Mouse (Mus musculus) forebrain, embryonic 12.5 days (tissue): ENCODE results near the gene Cmss1. TPM values are rescaled to one million over a fixed set of nuclear protein-coding genes. Genes with fewer than 3 reads are reported as not detected.

Experiments
- ATAC-seq: fragments of 200-750 bp; cut with Nextera tagmentation; 2 replicates; pipeline ENCODE4 v1.8.0; 2017; ENCODE audit warnings: moderate TSS enrichment; ENCODE audit not compliant: low FRiP score
- H3K27ac ChIP-seq: fragments of 300-500 bp; sonication (generic); 2 replicates; pipeline ENCODE4 v1.5.1; 2016; ENCODE audit warnings: mild to moderate bottlenecking
- H3K27me3 ChIP-seq: fragments of 300-500 bp; sonication (generic); 2 replicates; pipeline ENCODE4 v1.6.1; 2016; ENCODE audit warnings: mild to moderate bottlenecking
- H3K36me3 ChIP-seq: fragments of 300-500 bp; sonication (generic); replicated peaks from 2 replicates; pipeline ENCODE4 v1.6.1; 2016; ENCODE audit warnings: mild to moderate bottlenecking
- H3K4me1 ChIP-seq: fragments of 300-500 bp; sonication (generic); 2 replicates; pipeline ENCODE4 v1.6.1; 2016
- H3K4me2 ChIP-seq: fragments of 300-500 bp; sonication (generic); 2 replicates; pipeline ENCODE4 v1.6.1; 2016; ENCODE audit warnings: mild to moderate bottlenecking, moderate library complexity
- H3K4me3 ChIP-seq: fragments of 300-500 bp; sonication (generic); replicated peaks from 2 replicates; pipeline ENCODE4 v1.5.1; 2016; ENCODE audit warnings: mild to moderate bottlenecking
- H3K9ac ChIP-seq: fragments of 300-500 bp; sonication (generic); 2 replicates; pipeline ENCODE4 v1.6.1; 2016; ENCODE audit warnings: mild to moderate bottlenecking
- H3K9me3 ChIP-seq: fragments of 300-500 bp; sonication (generic); 2 replicates; pipeline ENCODE4 v1.6.1; 2016
- WGBS: fragments of 180-500 bp; shearing (Covaris S2); methylation state at CpG from one replicate; pipeline ENCODE4 v1.1.7; 2016; 5-methylcytosine and 5-hydroxymethylcytosine counted together
- polyA plus RNA-seq: library from polyadenylated mRNA; unstranded; fragments of >200 nt; fragmentation: Nextera tagmentation; extraction: Ambion mirVana; gene quantifications from 2 replicates; pipeline ENCODE4 v1.2.1, GENCODE M21; 2016

Gene Cmss1
- polyA plus RNA-seq, 1 experiment from 2014 or later: 48.2 TPM

DNA sequence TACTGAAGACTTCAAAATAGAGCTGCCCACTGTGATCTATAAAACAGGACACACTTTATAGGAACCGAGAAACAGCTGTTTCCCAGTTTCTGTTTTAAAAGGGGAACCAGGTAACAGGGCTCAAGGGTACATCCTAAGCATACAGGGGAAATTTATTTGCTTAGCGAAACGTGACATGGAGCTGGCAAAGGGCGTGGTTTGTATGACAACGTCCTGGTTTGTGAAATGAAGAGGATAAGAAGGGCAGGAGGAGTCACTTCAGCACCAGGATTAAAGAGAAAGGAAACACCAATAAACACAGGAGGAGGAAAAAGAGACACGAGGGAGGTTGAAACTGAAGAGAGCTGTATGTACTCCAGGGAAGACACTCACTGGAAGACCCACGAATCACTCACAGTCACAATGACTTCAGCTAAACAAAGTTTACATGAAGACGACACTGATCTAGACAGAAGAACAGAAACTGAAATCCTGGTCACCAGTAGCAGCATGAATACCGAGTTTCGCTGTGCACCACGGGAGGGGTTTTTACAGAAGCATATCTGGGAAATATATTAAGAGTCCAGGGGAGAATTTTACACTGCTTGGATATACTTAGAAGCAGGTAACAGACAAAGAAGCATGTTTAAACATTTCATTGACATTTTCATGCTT, 269.8 kb downstream of the Cmss1 start:
- Histone ChIP-seq H3K27me3 (no peaks in the 10 kb centered on the region), H3K4me3 (no peak overlapping the region), H3K36me3 (no peaks in the 10 kb centered on the region), H3K4me2 (no peak overlapping the region), H3K4me1 (no peaks in the 10 kb centered on the region), H3K9me3 (no peaks in the 10 kb centered on the region), H3K27ac (no peak overlapping the region), H3K9ac (no peak overlapping the region)
- 85% methylated on average over 11 of the region's 11 CpGs for WGBS
- no peak for ATAC-seq

DNA sequence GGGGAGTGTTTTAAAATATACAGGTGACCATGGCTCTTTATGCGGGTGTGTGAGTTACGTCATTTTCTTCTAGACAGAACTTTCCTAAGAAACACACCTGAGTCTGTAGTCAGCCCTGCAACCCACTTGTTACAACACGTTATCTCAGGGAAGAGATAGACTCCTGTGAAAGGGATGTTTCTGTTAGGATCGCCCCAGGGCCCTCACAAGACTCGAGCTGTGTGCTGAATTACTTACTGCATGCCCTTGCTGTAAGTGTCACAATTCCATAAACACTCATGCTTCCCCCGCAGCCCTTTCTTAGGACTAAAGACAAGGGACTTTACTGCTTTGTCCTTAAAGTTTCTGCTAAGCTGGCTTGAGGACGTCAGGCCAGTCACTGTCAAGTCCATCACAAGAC, 274.4 kb downstream of the Cmss1 start:
- Histone ChIP-seq H3K27ac (no peak overlapping the region), H3K4me3 (no peak overlapping the region), H3K4me2 (no peak overlapping the region), H3K9me3 (no peaks in the 10 kb centered on the region), H3K4me1 (no peaks in the 10 kb centered on the region), H3K36me3 (no peaks in the 10 kb centered on the region), H3K27me3 (no peaks in the 10 kb centered on the region), H3K9ac (no peak overlapping the region)
- ATAC-seq: no peak
- 78% methylated on average over 7 of the region's 7 CpGs for WGBS

DNA sequence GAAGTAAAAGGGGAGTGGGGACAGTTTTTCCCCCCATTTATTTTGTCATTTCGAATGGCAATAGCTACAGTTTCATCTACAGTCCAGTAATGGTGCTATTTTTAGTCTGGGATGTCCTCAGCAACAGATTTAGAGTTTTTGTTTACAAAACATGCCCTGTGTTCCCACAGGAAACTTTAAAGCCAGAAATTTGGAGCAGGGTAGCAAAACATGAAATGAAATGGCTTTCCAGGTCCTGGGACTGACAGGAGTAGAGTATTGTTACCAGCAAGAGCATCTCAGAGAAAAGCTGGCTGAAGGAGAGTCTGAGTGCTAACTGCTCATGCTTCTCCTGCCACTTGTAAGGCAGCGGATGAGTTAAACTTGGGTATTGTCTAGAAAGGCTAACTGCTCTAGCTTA, 276.6 kb downstream of the Cmss1 start:
- Histone ChIP-seq H3K27ac (no peak overlapping the region), H3K27me3 (no peaks in the 10 kb centered on the region)
- no peak for ATAC-seq

DNA sequence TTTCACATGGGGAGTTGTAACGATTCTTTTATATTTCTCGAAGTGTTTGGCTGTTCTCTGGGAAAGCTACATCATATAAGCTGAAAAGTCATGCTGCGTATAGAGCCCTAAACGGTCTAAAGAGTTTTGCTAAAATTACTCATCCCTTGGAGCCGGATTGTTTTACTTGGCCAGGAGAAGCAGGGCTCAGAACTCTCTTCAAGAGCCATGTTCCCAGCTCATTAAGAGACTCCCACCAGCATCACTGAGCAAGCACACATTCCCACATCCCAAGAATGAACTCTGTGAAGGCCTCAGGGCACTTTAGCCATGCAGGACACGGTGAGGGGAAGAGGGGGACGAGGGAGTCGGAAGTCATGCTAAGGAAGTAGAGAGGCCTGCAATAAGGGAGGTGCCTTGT, 277.6 kb downstream of the Cmss1 start:
- Histone ChIP-seq H3K36me3 (no peaks in the 10 kb centered on the region), H3K9ac (no peak overlapping the region), H3K9me3 (no peaks in the 10 kb centered on the region), H3K4me3 (no peak overlapping the region), H3K4me2 (no peak overlapping the region), H3K27me3 (no peaks in the 10 kb centered on the region), H3K4me1 (no peaks in the 10 kb centered on the region), H3K27ac (no peak overlapping the region)
- ATAC-seq: no peak
- WGBS: 89% methylated on average over 8 of the region's 8 CpGs

More for the DNA sequence above, 276.6 kb downstream of the Cmss1 start:
- no peak overlapping the region for H3K4me2 ChIP-seq
- H3K4me3 ChIP-seq: no peak overlapping the region
- no peaks in the 10 kb centered on the region for H3K9me3 ChIP-seq
- WGBS: 75% methylated on average over 2 of the region's 2 CpGs
- no peaks in the 10 kb centered on the region for H3K4me1 ChIP-seq
- H3K9ac ChIP-seq: no peak overlapping the region
- H3K36me3 ChIP-seq: no peaks in the 10 kb centered on the region

DNA sequence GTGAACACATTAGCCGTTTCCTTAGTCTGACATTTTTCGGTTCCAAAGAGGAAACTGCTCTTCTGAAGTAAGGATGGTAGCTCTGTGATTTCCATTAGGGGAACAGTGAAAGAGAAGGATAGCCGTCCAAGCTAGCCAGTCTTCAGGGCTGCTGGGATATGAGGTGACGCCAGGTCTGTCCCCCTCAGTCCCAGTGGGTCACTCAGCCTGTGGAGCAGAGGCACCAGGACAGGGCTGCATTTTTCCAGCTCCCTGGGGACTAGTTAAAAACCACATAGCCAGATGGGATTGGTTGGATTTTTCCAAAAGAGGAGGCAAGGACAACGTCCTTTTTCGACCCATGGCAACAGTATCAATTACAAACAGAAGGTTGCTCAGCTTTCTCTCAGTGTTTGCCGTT, 279.7 kb downstream of the Cmss1 start:
- no peak for ATAC-seq
- Histone ChIP-seq H3K27ac (no peak overlapping the region), H3K27me3 (no peaks in the 10 kb centered on the region), H3K4me1 (no peaks in the 10 kb centered on the region), H3K9me3 (no peaks in the 10 kb centered on the region), H3K9ac (no peak overlapping the region), H3K36me3 (no peaks in the 10 kb centered on the region), H3K4me2 (no peak overlapping the region), H3K4me3 (no peak overlapping the region)
- WGBS: 82% methylated on average over 7 of the region's 7 CpGs

DNA sequence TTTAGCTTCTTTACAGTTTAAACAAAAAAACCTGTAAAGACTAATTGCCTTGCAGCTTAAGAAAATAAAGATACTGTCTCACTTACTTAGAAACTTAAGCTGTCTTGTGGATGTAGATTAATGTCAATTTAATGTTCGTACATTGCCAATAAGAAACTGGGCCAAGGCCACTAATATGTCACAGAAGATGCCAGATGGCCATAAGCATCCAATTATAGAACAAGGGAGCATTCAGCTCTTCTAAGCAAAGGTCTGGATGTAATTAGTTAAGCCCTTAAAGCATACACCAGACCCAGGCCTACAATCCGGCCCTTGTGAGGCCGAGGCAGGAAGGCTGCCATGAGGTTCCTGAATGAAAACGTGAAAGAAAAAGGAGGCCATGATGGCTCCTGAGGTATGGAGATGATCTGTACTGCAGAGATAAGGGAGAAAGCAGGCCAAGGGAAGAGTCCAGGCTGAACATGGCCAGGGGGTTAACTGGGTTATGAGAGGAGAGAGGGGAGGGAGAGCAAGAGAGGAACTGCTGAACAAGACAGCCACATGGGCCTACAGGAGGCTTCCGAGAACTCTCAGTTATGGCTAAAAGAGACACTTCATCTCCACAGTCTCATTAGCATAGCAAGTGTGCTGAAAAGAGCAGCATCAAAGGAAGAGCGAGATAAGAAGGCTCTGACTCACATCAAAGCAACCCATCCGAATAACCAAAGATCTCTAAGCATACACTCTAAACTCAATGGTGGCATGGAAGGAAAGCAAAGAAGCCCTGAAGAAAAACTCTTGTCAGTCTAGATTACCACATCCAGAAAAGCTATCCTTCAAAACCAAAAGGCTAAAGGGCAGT, 287.2 kb downstream of the Cmss1 start:
- Histone ChIP-seq H3K4me1 (peaks cover 2% of the 10 kb centered on the region; the same call in 1 of the 2 replicates), H3K27ac (no peak overlapping the region), H3K9me3 (no peaks in the 10 kb centered on the region), H3K9ac (no peak overlapping the region), H3K27me3 (no peaks in the 10 kb centered on the region), H3K36me3 (no peaks in the 10 kb centered on the region), H3K4me2 (no peak overlapping the region), H3K4me3 (no peak overlapping the region)
- ATAC-seq: no peak
- 67% methylated on average over 7 of the region's 7 CpGs for WGBS

DNA sequence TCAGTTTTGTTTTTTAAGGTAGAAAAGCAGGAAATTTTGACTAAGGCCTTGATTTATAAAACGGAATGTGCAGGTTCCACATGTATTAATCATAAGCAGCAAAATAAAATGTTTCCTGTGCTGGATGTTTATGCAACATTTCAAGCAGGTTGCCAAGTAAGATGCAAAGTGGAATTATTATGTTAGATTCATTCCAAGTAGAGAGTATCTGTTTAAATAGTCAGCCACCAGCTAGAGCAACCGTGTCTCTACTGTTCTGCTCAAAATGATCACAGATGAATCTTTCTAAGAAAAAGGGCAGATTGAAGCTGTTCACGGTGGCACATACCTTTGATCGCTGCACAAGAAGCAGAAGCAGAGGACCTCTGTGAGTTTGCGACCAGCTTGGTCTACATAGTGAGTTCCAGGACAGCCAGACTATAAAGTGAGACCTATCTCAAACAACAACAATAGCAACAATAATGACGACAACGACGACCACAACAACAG, 288.0 kb downstream of the Cmss1 start:
- Histone ChIP-seq H3K4me2 (no peak overlapping the region), H3K27ac (no peak overlapping the region), H3K4me1 (peaks cover 7% of the 10 kb centered on the region; the same call in 1 of the 2 replicates), H3K4me3 (no peak overlapping the region), H3K36me3 (no peaks in the 10 kb centered on the region), H3K9me3 (no peaks in the 10 kb centered on the region), H3K9ac (no peak overlapping the region), H3K27me3 (no peaks in the 10 kb centered on the region)
- no peak for ATAC-seq
- 86% methylated on average over 8 of the region's 8 CpGs for WGBS

DNA sequence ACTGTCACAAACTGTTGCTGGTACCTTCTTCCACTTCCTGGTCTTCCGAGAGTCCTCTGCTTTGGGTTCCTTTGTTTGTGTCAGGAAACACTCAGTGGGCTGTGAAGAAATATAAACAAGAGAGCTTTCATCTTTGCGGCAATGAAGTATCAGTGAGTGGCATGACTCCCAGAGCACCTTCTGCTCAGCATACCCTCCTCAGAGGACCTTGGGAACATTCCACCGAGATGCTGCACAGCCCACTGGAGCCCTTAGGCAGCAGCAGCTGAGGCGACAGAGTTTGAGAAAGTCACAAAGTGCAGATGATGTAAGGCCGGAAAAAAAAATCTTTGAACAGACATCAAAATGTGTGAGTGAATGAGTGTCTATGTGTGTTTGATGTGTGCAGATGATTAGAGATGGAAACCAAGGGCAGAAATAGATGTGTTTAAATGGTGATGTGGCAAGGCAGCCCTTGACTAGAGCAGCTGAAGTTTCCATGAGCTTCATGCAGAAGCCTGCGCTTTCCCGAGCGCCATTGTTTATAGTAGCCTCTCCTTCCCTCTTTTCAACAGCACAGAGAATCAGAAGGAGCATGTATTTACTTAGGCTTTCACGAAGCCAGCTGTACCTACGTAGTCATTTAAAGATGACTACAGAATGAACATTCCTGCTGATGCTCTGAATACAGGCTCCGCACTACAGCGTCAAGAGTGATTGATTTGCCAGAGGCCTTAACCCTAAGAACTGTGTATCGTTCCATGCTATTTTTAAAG, 288.6 kb downstream of the Cmss1 start:
- no peak overlapping the region for H3K4me2 ChIP-seq
- H3K27ac ChIP-seq: no peak overlapping the region
- 72% methylated on average over 13 of the region's 13 CpGs for WGBS
- ATAC-seq: no peak
- peaks cover 7% of the 10 kb centered on the region; the same call in 1 of the 2 replicates for H3K4me1 ChIP-seq
- H3K4me3 ChIP-seq: no peak overlapping the region
- no peaks in the 10 kb centered on the region for H3K27me3 ChIP-seq
- no peaks in the 10 kb centered on the region for H3K9me3 ChIP-seq
- H3K9ac ChIP-seq: no peak overlapping the region
- H3K36me3 ChIP-seq: no peaks in the 10 kb centered on the region

DNA sequence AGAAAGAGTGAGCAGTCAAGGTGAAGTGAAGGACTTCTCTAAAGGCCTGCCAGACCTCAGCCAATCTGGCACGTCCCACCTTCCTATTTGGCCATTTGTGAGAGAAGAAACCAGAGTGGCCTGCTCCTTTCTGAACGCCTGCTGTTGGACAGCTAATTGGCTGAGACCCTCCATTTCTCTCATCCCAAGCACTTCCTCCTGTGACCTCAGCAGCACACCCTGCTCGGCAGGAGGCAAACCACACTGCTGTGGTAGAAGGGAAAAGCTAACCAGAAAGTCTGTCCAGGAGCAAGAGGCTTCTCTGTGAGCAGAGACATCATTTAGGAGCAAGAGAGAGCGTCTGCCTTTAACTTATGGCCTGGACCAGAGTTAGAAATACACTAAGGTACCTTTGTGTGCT, 289.5 kb downstream of the Cmss1 start:
- no peak overlapping the region for H3K9ac ChIP-seq
- peaks cover 7% of the 10 kb centered on the region; the same call in 1 of the 2 replicates for H3K4me1 ChIP-seq
- H3K4me3 ChIP-seq: no peak overlapping the region
- no peaks in the 10 kb centered on the region for H3K9me3 ChIP-seq
- ATAC-seq: no peak
- H3K27ac ChIP-seq: no peak overlapping the region
- H3K4me2 ChIP-seq: no peak overlapping the region
- WGBS: 79% methylated on average over 4 of the region's 4 CpGs
- no peaks in the 10 kb centered on the region for H3K27me3 ChIP-seq
- no peaks in the 10 kb centered on the region for H3K36me3 ChIP-seq

DNA sequence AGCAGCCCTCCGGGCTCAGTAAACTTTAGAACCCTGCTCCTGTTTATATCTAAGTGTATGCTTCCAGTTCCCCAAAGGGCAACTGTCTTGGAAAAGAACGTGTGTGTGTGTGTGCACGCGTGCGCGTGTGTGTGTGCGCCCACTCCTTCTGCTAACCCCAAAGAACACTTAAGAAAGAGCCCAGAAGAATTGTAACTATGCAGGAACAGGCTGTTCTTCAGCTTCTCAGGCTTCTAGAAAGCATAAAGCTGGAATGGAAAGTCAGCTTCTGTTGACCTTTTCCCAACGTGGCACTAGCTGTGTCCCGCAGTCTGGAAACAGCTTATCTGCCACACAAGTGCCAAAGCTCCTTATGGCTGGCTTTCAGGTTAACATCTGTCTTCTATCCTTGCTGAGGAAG, 291.6 kb downstream of the Cmss1 start:
- 91% methylated on average over 9 of the region's 9 CpGs for WGBS
- Histone ChIP-seq H3K27me3 (no peaks in the 10 kb centered on the region), H3K4me3 (no peak overlapping the region), H3K4me2 (no peak overlapping the region), H3K36me3 (no peaks in the 10 kb centered on the region), H3K27ac (no peak overlapping the region), H3K9ac (no peak overlapping the region), H3K4me1 (peaks cover 7% of the 10 kb centered on the region; the same call in 1 of the 2 replicates), H3K9me3 (no peaks in the 10 kb centered on the region)
- ATAC-seq: no peak

DNA sequence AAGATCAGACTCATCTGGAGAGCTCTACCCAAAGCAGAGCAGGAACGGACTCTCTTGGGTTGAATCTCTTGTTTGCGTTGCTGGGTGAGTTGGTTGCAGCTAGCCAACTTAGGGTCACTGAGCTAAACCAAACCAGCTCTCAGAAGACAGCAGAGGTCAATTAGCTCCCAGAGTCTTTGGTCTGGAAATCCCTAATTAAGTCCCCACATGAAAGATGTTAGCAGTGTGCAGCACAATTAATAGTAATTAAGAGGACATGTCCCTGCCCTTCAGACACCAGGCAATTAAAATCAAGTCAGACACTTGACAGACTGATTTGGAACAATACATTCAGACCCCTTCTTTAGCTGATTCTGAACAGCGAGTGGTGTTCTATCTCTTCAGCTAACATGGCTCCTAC, 292.4 kb downstream of the Cmss1 start:
- H3K9me3 ChIP-seq: no peaks in the 10 kb centered on the region
- no peaks in the 10 kb centered on the region for H3K36me3 ChIP-seq
- no peak for ATAC-seq
- H3K9ac ChIP-seq: no peak overlapping the region
- H3K27me3 ChIP-seq: no peaks in the 10 kb centered on the region
- no peak overlapping the region for H3K4me3 ChIP-seq
- peaks cover 7% of the 10 kb centered on the region; the same call in 1 of the 2 replicates for H3K4me1 ChIP-seq
- no peak overlapping the region for H3K4me2 ChIP-seq
- 33% methylated on average over 3 of the region's 3 CpGs for WGBS
- no peak overlapping the region for H3K27ac ChIP-seq

DNA sequence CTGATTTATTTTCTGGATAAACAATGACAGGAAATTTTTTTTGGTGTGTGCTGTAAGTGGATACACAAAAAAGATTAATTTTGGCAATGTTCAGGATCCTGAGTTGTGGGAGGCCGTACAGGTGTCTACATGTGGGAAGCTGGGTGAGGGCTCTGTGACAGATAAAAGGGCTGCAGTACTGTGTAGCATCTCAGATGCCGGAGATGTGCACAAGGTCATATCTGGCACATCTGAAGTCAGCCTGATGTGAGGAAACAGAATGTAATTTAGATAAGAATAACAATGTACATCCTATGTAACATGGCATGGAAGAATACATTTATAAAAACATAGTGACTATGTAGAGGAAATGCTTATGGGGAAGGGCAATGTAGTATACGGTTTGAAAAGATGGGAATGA, 293.2 kb downstream of the Cmss1 start:
- no peaks in the 10 kb centered on the region for H3K27me3 ChIP-seq
- WGBS: 87% methylated on average over 3 of the region's 3 CpGs

More for the DNA sequence above, 293.2 kb downstream of the Cmss1 start:
- H3K4me1 ChIP-seq: peaks cover 7% of the 10 kb centered on the region; the same call in 1 of the 2 replicates
- H3K4me3 ChIP-seq: no peak overlapping the region
- no peak for ATAC-seq
- no peaks in the 10 kb centered on the region for H3K9me3 ChIP-seq
- H3K4me2 ChIP-seq: no peak overlapping the region
- no peak overlapping the region for H3K27ac ChIP-seq
- no peak overlapping the region for H3K9ac ChIP-seq
- H3K36me3 ChIP-seq: no peaks in the 10 kb centered on the region
